Mouse (Mus musculus) gastrocnemius, postnatal 10 days (tissue): ENCODE results near the gene Gpha2. TPM values are rescaled to one million over a fixed set of nuclear protein-coding genes. Genes with fewer than 3 reads are reported as not detected.

Experiments
- DNase-seq: peaks from one replicate; pipeline ENCODE4 v3.0.0; 2021; ENCODE audit warnings: mixed read lengths
- microRNA-seq, 2 experiments: library from miRNA; unstranded; fragments of <30 nt; microRNA quantifications; one replicate each; pipeline ENCODE4 v1.2.0; 2021
- total RNA-seq, 2 experiments: library from RNA; stranded (reverse); gene quantifications; 2 replicates each; pipeline ENCODE4 v1.2.3; 2021

Gpha2 gene
- total RNA-seq, 2 experiments from 2014 or later, result not detected

DNA sequence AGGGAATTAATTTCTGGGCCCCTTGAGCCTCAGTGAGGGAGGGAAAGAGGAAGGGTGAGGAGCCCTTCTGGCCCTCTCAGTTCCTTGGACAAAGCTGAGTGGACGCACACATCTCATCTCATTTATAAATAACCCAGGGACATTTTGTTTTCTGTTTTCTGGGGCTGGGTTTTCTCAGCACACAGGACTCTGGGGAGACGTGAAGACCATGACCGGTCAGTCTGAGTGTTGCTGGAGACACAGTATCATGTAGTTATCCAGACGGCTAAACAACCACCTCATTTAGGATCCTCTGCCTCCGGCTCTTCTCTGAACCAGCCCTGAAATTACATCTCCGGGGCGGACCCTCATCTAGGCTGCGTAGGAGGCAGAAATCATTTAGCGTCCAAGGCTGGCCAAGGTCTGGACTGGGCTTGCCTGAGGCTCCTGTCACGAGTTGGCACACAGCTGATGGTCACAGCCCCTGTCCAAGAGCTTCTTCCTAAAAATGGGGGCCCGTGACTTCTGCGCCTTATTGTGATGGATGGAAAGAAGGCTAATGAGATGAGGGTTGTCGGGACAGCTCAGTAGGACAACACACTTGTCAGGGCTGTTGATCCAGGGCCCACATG is 47.9 kb downstream of the Gpha2 start:
- DNase-seq, result no peak

DNA sequence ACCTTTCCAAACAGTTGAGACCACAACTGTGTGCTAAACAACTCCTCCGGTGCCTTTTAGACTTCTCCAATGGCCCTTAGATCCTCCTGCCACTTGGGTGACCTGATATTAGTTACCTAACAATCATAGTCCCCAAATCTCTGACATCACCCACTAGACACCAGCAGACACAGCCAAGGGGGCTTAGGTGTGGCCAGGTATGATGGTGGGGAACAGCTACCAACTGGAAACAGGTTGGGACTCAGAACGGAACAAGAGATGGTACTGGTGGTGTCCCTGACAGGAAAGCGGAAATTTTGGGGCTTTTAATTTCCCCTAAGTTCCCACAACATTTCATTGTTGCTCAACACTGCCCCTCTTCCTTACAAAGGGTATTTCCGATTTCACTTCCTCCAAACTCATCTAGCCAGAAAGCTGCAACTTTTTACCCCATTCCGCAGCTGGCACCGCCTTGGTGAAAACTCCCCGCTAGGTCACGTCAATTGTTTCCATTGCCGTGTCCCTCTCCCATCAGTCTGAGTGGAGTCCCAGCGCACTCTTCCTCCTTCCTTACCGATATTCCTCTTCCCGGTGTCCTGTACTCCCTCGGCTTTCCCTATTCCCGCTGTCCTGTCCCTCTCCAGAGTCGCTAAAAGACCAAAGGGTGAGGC is 49.7 kb downstream of the Gpha2 start:
- no peak for DNase-seq

- peak; percentile 98 for DNase-seq
These were observed 50.5 kb downstream of the Gpha2 start, which contains the start of gene Ehd1 for GRCm38 (mm10) chr19:6276426-6277421. Ehd1 (plus strand) TSS chr19:6276725.

Small RNA genes within 50 kb of the gene (microRNA-seq; reads per million reads assigned to microRNA genes)
- gene Mir192, result 8.8 to 16.9 reads per million in 2 experiments
- 6.7 to 9.5 reads per million in 2 experiments for gene Mir194-2

Other genes starting within 250 kb of the Gpha2 start
- gene Slc22a20, start 240.2 kb upstream of the Gpha2 start, total RNA-seq, result not detected
- 10 to 100 TPM; 78.1 to 83.8 TPM for gene Capn1, start 210.5 kb upstream of the Gpha2 start, total RNA-seq
- 10 to 100 TPM; 18.4 to 22.1 TPM for gene Syvn1, start 179.8 kb upstream of the Gpha2 start, total RNA-seq
- gene Mrpl49, start 168.6 kb upstream of the Gpha2 start, total RNA-seq, result 10 to 100 TPM; 34.1 to 36.3 TPM
- 100 to 1,000 TPM; 669 to 708 TPM for gene Fau, start 168.5 kb upstream of the Gpha2 start, total RNA-seq
- 10 to 100 TPM; 10.6 to 11.0 TPM for gene Znhit2, start 165.2 kb upstream of the Gpha2 start, total RNA-seq
- 1 to 10 TPM; 4.7 to 5.8 TPM for gene Tm7sf2, start 158.0 kb upstream of the Gpha2 start, total RNA-seq
- 10 to 100 TPM; 23.1 to 29.4 TPM for gene Vps51, start 149.1 kb upstream of the Gpha2 start, total RNA-seq
- gene Tmem262, start 146.3 kb upstream of the Gpha2 start, total RNA-seq, result not detected
- not detected for gene Gm28374, start 144.1 kb upstream of the Gpha2 start, total RNA-seq
- 10 to 100 TPM; 18.5 to 20.1 TPM for gene Zfpl1, start 141.4 kb upstream of the Gpha2 start, total RNA-seq
- gene Cdca5, start 141.4 kb upstream of the Gpha2 start, total RNA-seq, result 1 to 10 TPM; 3.5 to 4.1 TPM
- gene AC131692.1, start 132.0 kb upstream of the Gpha2 start, total RNA-seq, result under 1 TPM in 1 of 2 experiments, not detected in 1; 0.59 TPM
- gene Naaladl1, start 120.6 kb upstream of the Gpha2 start, total RNA-seq, result under 1 TPM in 1 of 2 experiments, not detected in 1; 0.09 TPM
- gene Sac3d1, start 107.7 kb upstream of the Gpha2 start, total RNA-seq, result 10 to 100 TPM; 12.4 to 13.9 TPM
- 10 to 100 TPM; 12.0 to 14.6 TPM for gene Snx15, start 98.1 kb upstream of the Gpha2 start, total RNA-seq
- gene Batf2, start 85.4 kb upstream of the Gpha2 start, total RNA-seq, result under 1 TPM; 0.23 to 0.41 TPM
- gene Arl2, start 84.8 kb upstream of the Gpha2 start, total RNA-seq, result 10 to 100 TPM; 56.4 to 65.4 TPM
- gene Majin, start 42.0 kb upstream of the Gpha2 start, total RNA-seq, result not detected
- 10 to 100 TPM; 24.3 to 25.4 TPM for gene Ppp2r5b, start 9.5 kb downstream of the Gpha2 start, total RNA-seq
- gene Atg2a, start 15.3 kb downstream of the Gpha2 start, total RNA-seq, result 10 to 100 TPM; 13.2 to 15.0 TPM
- 10 to 100 TPM; 54.0 to 64.8 TPM for gene Ehd1, start 50.3 kb downstream of the Gpha2 start, total RNA-seq
- 1 to 10 TPM; 4.2 to 4.5 TPM for gene Cdc42bpg, start 80.1 kb downstream of the Gpha2 start, total RNA-seq
- gene Men1, start 108.6 kb downstream of the Gpha2 start, total RNA-seq, result 10 to 100 TPM; 11.3 to 12.9 TPM
- gene Map4k2, start 114.8 kb downstream of the Gpha2 start, total RNA-seq, result 10 to 100 TPM; 11.9 to 19.3 TPM
- 100 to 1,000 TPM in 1 of 2 experiments, 10 to 100 TPM in 1; 88.6 to 123 TPM for gene Sf1, start 137.3 kb downstream of the Gpha2 start, total RNA-seq
- gene Pygm, start 158.0 kb downstream of the Gpha2 start, total RNA-seq, result 1,000 to 10,000 TPM; 3,066 to 3,425 TPM
- 10 to 100 TPM; 30.5 to 31.4 TPM for gene Rasgrp2, start 173.0 kb downstream of the Gpha2 start, total RNA-seq
- gene Nrxn2, start 192.4 kb downstream of the Gpha2 start, total RNA-seq, result 1 to 10 TPM; 3.1 to 3.3 TPM